Mouse (Mus musculus): ENCODE measurements at regions not wholly inside any gene's neighbourhood (a gene's known extent, or its start where the extent isn't known, plus 50 kb on each side); places are given as distances from the start of the nearest gene placed in this dataset.

DNA sequence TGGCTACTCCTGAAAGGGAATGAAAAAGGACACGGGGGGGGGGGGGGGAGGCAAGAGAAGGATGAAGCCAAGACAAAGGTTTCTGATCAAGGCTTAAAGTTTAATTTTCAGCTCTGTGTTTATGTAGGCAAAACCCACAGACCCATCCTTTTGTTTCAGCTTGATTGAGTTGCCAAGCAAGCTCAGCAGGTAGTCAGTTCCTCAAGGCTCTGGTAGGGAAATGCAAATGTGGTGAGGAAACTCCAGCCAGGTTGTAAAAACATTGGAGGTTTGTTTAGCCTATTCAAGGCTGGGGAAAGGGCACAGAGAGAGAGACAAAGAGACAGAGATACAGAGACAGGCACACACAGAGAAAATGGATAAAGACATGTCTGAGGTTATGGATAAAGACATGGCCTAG is 99.4 kb upstream of the Ddhd1 start:
- no peaks in the 10 kb centered on the region for H3K4me1 ChIP-seq (ENCODE audit: control insufficient read depth, insufficient read depth, low read length)
- H3K4me3 ChIP-seq (ENCODE audit: insufficient read depth, low read length), result no peak overlapping the region
- TF ChIP-seq POLR2A (IDR thresholded peaks at IDR 0.05; ENCODE audit: extremely low read depth, insufficient read depth, low read length), result no peak
- no peak for TF ChIP-seq CTCF (IDR thresholded peaks at IDR 0.05; ENCODE audit: extremely low read depth, insufficient read depth, low read length)
- no peak overlapping the region for H3K27ac ChIP-seq (ENCODE audit: insufficient read depth, low read length)

DNA sequence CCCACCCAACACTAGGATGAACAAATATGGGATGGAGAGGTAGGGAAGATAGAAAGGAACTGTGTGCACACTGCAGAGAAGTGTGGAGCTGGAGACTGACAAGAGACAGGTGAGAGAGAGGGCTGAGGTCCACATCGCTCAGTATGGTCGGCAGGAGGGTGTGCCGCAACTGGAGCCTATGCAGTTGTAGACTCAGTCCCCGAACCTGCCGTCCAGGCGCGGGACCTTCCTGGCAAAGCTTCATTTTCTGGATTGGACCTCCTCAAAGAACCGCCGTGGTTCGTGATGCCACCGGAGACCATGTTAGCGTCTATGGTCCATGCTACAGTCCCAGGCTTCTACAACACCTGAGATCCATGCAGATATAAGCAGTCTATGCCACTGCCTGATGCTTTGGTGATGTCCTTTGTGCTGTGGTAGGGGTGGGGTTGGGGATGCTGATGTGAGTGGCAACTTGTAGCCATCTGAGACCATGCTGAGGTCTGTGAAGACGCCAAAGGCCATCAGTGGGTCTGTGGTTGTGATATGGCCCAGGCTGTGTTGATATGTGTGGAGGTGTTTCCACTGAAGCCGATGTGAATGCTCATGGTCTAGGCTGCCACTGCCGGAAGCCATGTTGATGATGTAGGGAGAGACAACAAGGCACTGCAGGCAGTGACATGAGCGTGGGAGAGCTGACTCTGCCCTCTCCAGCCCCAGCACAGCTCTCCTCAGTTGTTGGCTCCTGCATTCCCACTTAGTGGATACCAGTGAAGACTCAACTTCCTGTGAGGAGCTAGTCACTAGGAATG is 103.1 kb upstream of the Ddhd1 start:
- Histone ChIP-seq H3K27ac (ENCODE audit: insufficient read depth, low read length) (no peak overlapping the region), H3K4me3 (ENCODE audit: insufficient read depth, low read length) (no peak overlapping the region), H3K4me1 (ENCODE audit: control insufficient read depth, insufficient read depth, low read length) (no peaks in the 10 kb centered on the region)
- TF ChIP-seq CTCF (IDR thresholded peaks at IDR 0.05; ENCODE audit: extremely low read depth, insufficient read depth, low read length), result no peak
- TF ChIP-seq POLR2A (IDR thresholded peaks at IDR 0.05; ENCODE audit: extremely low read depth, insufficient read depth, low read length), result no peak

DNA sequence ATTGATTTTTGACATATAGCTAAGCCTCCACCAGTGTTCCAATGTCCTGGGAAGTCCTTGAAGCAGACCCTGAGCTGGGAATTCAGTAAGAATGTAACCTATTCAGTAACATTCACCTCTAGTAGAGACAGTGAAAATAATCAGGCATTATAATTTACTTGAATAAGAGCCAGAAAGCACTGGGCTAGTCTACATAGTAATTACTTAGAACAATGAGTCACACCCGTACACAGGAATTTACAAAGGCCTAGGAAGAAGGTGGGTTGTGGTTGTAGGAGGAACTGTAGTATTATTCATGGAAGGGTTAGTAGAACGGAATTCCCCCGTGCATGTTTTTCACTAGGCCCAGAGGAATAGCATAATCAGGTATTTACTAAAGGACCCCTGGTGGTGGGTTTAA is 106.3 kb upstream of the Ddhd1 start:
- Histone ChIP-seq H3K4me3 (ENCODE audit: insufficient read depth, low read length) (no peak overlapping the region), H3K4me1 (ENCODE audit: control insufficient read depth, insufficient read depth, low read length) (no peaks in the 10 kb centered on the region), H3K27ac (ENCODE audit: insufficient read depth, low read length) (no peak overlapping the region)
- TF ChIP-seq POLR2A (IDR thresholded peaks at IDR 0.05; ENCODE audit: extremely low read depth, insufficient read depth, low read length) (no peak), CTCF (IDR thresholded peaks at IDR 0.05; ENCODE audit: extremely low read depth, insufficient read depth, low read length) (no peak)

- Histone ChIP-seq H3K4me1 (ENCODE audit: control insufficient read depth, insufficient read depth, low read length) (no peaks in the 10 kb centered on the region), H3K27ac (ENCODE audit: insufficient read depth, low read length) (no peak overlapping the region), H3K4me3 (ENCODE audit: insufficient read depth, low read length) (no peak overlapping the region)
- no peak for TF ChIP-seq CTCF (IDR thresholded peaks at IDR 0.05; ENCODE audit: extremely low read depth, insufficient read depth, low read length)
- no peak for TF ChIP-seq POLR2A (IDR thresholded peaks at IDR 0.05; ENCODE audit: extremely low read depth, insufficient read depth, low read length)
Measured at GRCm38 (mm10) chr14:45766582-45766981, 108.6 kb upstream of the Ddhd1 start.

- TF ChIP-seq CTCF (IDR thresholded peaks at IDR 0.05; ENCODE audit: extremely low read depth, insufficient read depth, low read length) (peak; percentile 90), POLR2A (IDR thresholded peaks at IDR 0.05; ENCODE audit: extremely low read depth, insufficient read depth, low read length) (no peak)
- H3K27ac ChIP-seq (ENCODE audit: insufficient read depth, low read length), result 0 out of 2 replicates have a peak overlapping the region, but pooled peaks have one; percentile 15
- no peaks in the 10 kb centered on the region for H3K4me1 ChIP-seq (ENCODE audit: control insufficient read depth, insufficient read depth, low read length)
- no peak overlapping the region for H3K4me3 ChIP-seq (ENCODE audit: insufficient read depth, low read length)
Measured at GRCm38 (mm10) chr14:45772665-45773277, 114.8 kb upstream of the Ddhd1 start.

- Histone ChIP-seq H3K27ac (ENCODE audit: insufficient read depth, low read length) (peak overlapping the region; percentile 35; the same call in 1 of the 2 replicates), H3K4me3 (ENCODE audit: insufficient read depth, low read length) (no peak overlapping the region), H3K4me1 (ENCODE audit: control insufficient read depth, insufficient read depth, low read length) (no peaks in the 10 kb centered on the region)
- no peak for TF ChIP-seq POLR2A (IDR thresholded peaks at IDR 0.05; ENCODE audit: extremely low read depth, insufficient read depth, low read length)
- TF ChIP-seq CTCF (IDR thresholded peaks at IDR 0.05; ENCODE audit: extremely low read depth, insufficient read depth, low read length), result no peak
Measured at GRCm38 (mm10) chr14:45773326-45773725, 115.4 kb upstream of the Ddhd1 start.

DNA sequence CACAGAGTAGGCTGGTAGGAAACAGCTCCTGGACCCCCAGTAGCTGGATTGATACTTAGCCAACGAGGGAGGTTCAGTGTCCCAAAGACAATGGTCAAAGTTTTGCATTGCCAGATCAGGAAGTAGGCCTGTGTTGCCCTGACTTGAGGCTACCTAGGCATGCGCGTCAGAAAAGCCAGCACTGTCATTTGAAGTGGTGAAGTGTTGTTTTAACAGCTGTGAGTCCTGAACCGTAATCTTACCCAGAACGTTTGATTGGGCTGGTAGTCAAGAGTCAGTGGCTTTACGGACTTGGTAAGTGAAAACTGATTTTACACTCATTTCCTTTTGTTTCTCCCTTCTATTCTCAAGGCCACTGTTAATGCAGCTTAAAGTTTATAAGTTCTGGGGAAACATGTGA is 123.9 kb upstream of the Ddhd1 start:
- H3K4me1 ChIP-seq (ENCODE audit: control insufficient read depth, insufficient read depth, low read length), result no peaks in the 10 kb centered on the region
- no peak for TF ChIP-seq POLR2A (IDR thresholded peaks at IDR 0.05; ENCODE audit: extremely low read depth, insufficient read depth, low read length)
- TF ChIP-seq CTCF (IDR thresholded peaks at IDR 0.05; ENCODE audit: extremely low read depth, insufficient read depth, low read length), result no peak
- H3K4me3 ChIP-seq (ENCODE audit: insufficient read depth, low read length), result no peak overlapping the region
- no peak overlapping the region for H3K27ac ChIP-seq (ENCODE audit: insufficient read depth, low read length)

GRCm38 (mm10) chr14:45794980-45795379 is 137.0 kb upstream of the Ddhd1 start:
- H3K4me1 ChIP-seq (ENCODE audit: control insufficient read depth, insufficient read depth, low read length), result no peaks in the 10 kb centered on the region; the same call in 1 of the 2 replicates
- H3K4me3 ChIP-seq (ENCODE audit: insufficient read depth, low read length), result no peak overlapping the region
- no peak overlapping the region for H3K27ac ChIP-seq (ENCODE audit: insufficient read depth, low read length)
- no peak for TF ChIP-seq CTCF (IDR thresholded peaks at IDR 0.05; ENCODE audit: extremely low read depth, insufficient read depth, low read length)
- no peak for TF ChIP-seq POLR2A (IDR thresholded peaks at IDR 0.05; ENCODE audit: extremely low read depth, insufficient read depth, low read length)

DNA sequence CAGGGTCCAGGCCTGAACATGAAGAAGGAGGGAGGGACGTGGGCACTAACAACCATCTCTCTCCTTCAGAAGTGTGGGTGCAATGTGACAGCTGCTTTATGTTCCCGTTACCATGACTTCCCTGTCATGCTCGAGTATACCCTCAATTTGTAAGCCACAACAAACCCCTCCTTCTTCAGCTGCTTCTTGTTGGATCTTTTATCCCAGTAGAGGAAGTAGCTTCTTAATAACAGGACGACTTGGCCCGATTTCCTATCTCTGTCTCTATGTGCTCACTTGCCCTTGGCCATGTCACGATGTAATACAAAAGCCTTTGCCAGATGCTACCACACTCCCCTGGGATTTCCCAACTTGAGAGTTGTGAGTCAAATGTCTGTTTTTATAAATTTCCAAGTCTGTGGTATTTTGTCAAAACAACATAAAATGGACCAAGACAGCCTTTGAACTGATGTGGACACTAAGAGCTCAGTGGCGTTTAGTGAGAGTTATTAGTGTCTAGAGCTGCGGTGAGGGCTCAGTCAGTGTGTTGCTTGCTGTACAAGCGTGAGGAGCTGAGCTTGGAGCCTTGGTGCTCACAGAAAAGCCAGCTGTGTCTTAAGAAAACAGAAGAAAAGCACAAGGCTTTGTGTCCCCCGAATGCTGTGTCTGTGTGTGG is 138.8 kb upstream of the Ddhd1 start:
- TF ChIP-seq POLR2A (IDR thresholded peaks at IDR 0.05; ENCODE audit: extremely low read depth, insufficient read depth, low read length), result no peak
- no peak for TF ChIP-seq CTCF (IDR thresholded peaks at IDR 0.05; ENCODE audit: extremely low read depth, insufficient read depth, low read length)
- Histone ChIP-seq H3K4me3 (ENCODE audit: insufficient read depth, low read length) (no peak overlapping the region), H3K4me1 (ENCODE audit: control insufficient read depth, insufficient read depth, low read length) (no peaks in the 10 kb centered on the region; the same call in 1 of the 2 replicates), H3K27ac (ENCODE audit: insufficient read depth, low read length) (no peak overlapping the region)

Data from cortical plate, adult 2 months (tissue).